Mouse (Mus musculus): ENCODE results near the gene Usf3. TPM values are rescaled to one million over a fixed set of nuclear protein-coding genes. Genes with fewer than 3 reads are reported as not detected.

The Usf3 gene
- polyA plus RNA-seq, 1 experiment from 2014 or later = 1.2 TPM

- H3K9me3 ChIP-seq (replicated peaks) = no peaks in the 10 kb centered on the region
- no peak for ATAC-seq (ENCODE audit: insufficient read depth)
- no peak overlapping the region for H3K4me3 ChIP-seq (replicated peaks)
- H3K9ac ChIP-seq = no peak overlapping the region
- no peaks in the 10 kb centered on the region for H3K36me3 ChIP-seq (replicated peaks)
- H3K4me1 ChIP-seq (replicated peaks) = peaks cover 24% of the 10 kb centered on the region
- H3K27me3 ChIP-seq = no peaks in the 10 kb centered on the region
- H3K4me2 ChIP-seq = no peak overlapping the region
- 71% methylated on average over 7 of the region's 7 CpGs for WGBS (ENCODE audit: insufficient replicate concordance)
- H3K27ac ChIP-seq (replicated peaks) = no peak overlapping the region
Measured at GRCm38 (mm10) chr16:44268541-44269215, 95.6 kb downstream of the Usf3 start.

GRCm38 (mm10) chr16:44269578-44269977 lies 96.5 kb downstream of the Usf3 start:
- 57% methylated on average over 6 of the region's 6 CpGs for WGBS (ENCODE audit: insufficient replicate concordance)
- no peak for ATAC-seq (ENCODE audit: insufficient read depth)
- Histone ChIP-seq H3K36me3 (replicated peaks) (no peaks in the 10 kb centered on the region), H3K9me3 (replicated peaks) (no peaks in the 10 kb centered on the region), H3K27me3 (no peaks in the 10 kb centered on the region), H3K4me2 (no peak overlapping the region), H3K4me3 (replicated peaks) (no peak overlapping the region), H3K9ac (no peak overlapping the region), H3K4me1 (replicated peaks) (peaks cover 23% of the 10 kb centered on the region), H3K27ac (replicated peaks) (no peak overlapping the region)

- H3K36me3 ChIP-seq (replicated peaks) = no peaks in the 10 kb centered on the region
- H3K4me2 ChIP-seq = no peak overlapping the region
- no peaks in the 10 kb centered on the region for H3K27me3 ChIP-seq
- H3K4me3 ChIP-seq (replicated peaks) = no peak overlapping the region
- H3K4me1 ChIP-seq (replicated peaks) = peaks cover 15% of the 10 kb centered on the region
- H3K9ac ChIP-seq = no peak overlapping the region
- no peak overlapping the region for H3K27ac ChIP-seq (replicated peaks)
- 55% methylated on average over 5 of the region's 5 CpGs for WGBS (ENCODE audit: insufficient replicate concordance)
- ATAC-seq (ENCODE audit: insufficient read depth) = no peak
- no peaks in the 10 kb centered on the region for H3K9me3 ChIP-seq (replicated peaks)
Measured at GRCm38 (mm10) chr16:44270606-44271005, 97.6 kb downstream of the Usf3 start.

GRCm38 (mm10) chr16:44271371-44272038 lies 98.5 kb downstream of the Usf3 start:
- no peak overlapping the region for H3K27ac ChIP-seq (replicated peaks)
- peaks cover 6% of the 10 kb centered on the region for H3K4me1 ChIP-seq (replicated peaks)
- WGBS (ENCODE audit: insufficient replicate concordance) = 49% methylated on average over 9 of the region's 9 CpGs
- ATAC-seq (ENCODE audit: insufficient read depth) = no peak
- no peak overlapping the region for H3K4me2 ChIP-seq
- no peaks in the 10 kb centered on the region for H3K27me3 ChIP-seq
- no peaks in the 10 kb centered on the region for H3K36me3 ChIP-seq (replicated peaks)
- H3K4me3 ChIP-seq (replicated peaks) = no peak overlapping the region
- H3K9me3 ChIP-seq (replicated peaks) = no peaks in the 10 kb centered on the region
- H3K9ac ChIP-seq = no peak overlapping the region

Other genes starting within 250 kb of the Usf3 start
- gene Qtrt2, start 246.4 kb upstream of the Usf3 start, polyA plus RNA-seq (2015; fragmentation: Nextera tagmentation; extraction: Ambion mirVana) = 4.4 and 5.5 TPM in 2 replicates
- gene Zdhhc23, start 193.5 kb upstream of the Usf3 start, polyA plus RNA-seq (2015; fragmentation: Nextera tagmentation; extraction: Ambion mirVana) = 0.18 and 0.20 TPM in 2 replicates
- gene Gramd1c, start 109.9 kb upstream of the Usf3 start, polyA plus RNA-seq (2015; fragmentation: Nextera tagmentation; extraction: Ambion mirVana) = 2.8 and 2.9 TPM in 2 replicates
- 23.1 and 23.3 TPM in 2 replicates for gene Atp6v1a, start 33.5 kb upstream of the Usf3 start, polyA plus RNA-seq (2015; fragmentation: Nextera tagmentation; extraction: Ambion mirVana)
- gene Naa50, start 33.4 kb upstream of the Usf3 start, polyA plus RNA-seq (2015; fragmentation: Nextera tagmentation; extraction: Ambion mirVana) = 61.6 and 65.8 TPM in 2 replicates
- gene Sidt1, start 159.9 kb downstream of the Usf3 start, polyA plus RNA-seq (2015; fragmentation: Nextera tagmentation; extraction: Ambion mirVana) = 0.03 TPM in 1 of 2 replicates, not detected in the other
- gene Spice1, start 173.9 kb downstream of the Usf3 start, polyA plus RNA-seq (2015; fragmentation: Nextera tagmentation; extraction: Ambion mirVana) = 6.1 and 7.8 TPM in 2 replicates
- 0.40 and 0.51 TPM in 2 replicates for gene Cfap44, start 221.6 kb downstream of the Usf3 start, polyA plus RNA-seq (2015; fragmentation: Nextera tagmentation; extraction: Ambion mirVana)

Measured in liver, embryonic 15.5 days (tissue).